Mouse (Mus musculus) embryonic fibroblast, embryonic 13.5 days (primary cell): ENCODE data around the gene Dnajc5. TPM values are rescaled to one million over a fixed set of nuclear protein-coding genes. Genes with fewer than 3 reads are reported as not detected.

Source experiments
- H3K27ac ChIP-seq: 2 replicates; pipeline ENCODE4 v1.5.1; 2012; ENCODE audit warnings: low read length, control low read depth, inconsistent platforms; ENCODE audit not compliant: insufficient read depth
- H3K4me1 ChIP-seq: 2 replicates; pipeline ENCODE4 v1.6.1; 2011; ENCODE audit warnings: low read length; ENCODE audit not compliant: control insufficient read depth, insufficient read depth
- H3K4me3 ChIP-seq: 2 replicates; pipeline ENCODE4 v1.5.1; 2011; ENCODE audit warnings: mild to moderate bottlenecking, control low read depth, low read length; ENCODE audit not compliant: insufficient read depth
- CTCF ChIP-seq: IDR thresholded peaks from 2 replicates; pipeline ENCODE4 v1.5.1; 2011; ENCODE audit warnings: mild to moderate bottlenecking, control low read depth, low read length, moderate library complexity, borderline replicate concordance; ENCODE audit not compliant: insufficient read depth
- POLR2A ChIP-seq: IDR thresholded peaks from 2 replicates; pipeline ENCODE4 v1.6.1; 2011; ENCODE audit warnings: low read depth, mild to moderate bottlenecking, control low read depth, low read length, moderate library complexity
- polyA plus RNA-seq: library from polyadenylated mRNA; stranded (reverse); fragments of >200 nt; gene quantifications from 2 replicates; pipeline ENCODE4 v1.2.4, GENCODE M21; 2011; ENCODE audit warnings: low read depth; ENCODE audit not compliant: missing spikeins, insufficient read length

Dnajc5 gene
- polyA plus RNA-seq, 1 experiment: 97.4 TPM

GRCm38 (mm10) chr2:181570921-181571595, 50.8 kb downstream of the Dnajc5 start:
- no peaks in the 10 kb centered on the region for H3K4me1 ChIP-seq
- no peak overlapping the region for H3K27ac ChIP-seq
- TF ChIP-seq CTCF (no peak), POLR2A (no peak)
- no peak overlapping the region for H3K4me3 ChIP-seq

GRCm38 (mm10) chr2:181571941-181572670, 51.8 kb downstream of the Dnajc5 start:
- H3K4me3 ChIP-seq: no peak overlapping the region
- no peak for TF ChIP-seq POLR2A
- TF ChIP-seq CTCF: no peak
- no peaks in the 10 kb centered on the region for H3K4me1 ChIP-seq
- no peak overlapping the region for H3K27ac ChIP-seq

GRCm38 (mm10) chr2:181572921-181573920, 52.9 kb downstream of the Dnajc5 start:
- Histone ChIP-seq H3K4me3 (no peak overlapping the region), H3K27ac (no peak overlapping the region), H3K4me1 (no peaks in the 10 kb centered on the region)
- TF ChIP-seq CTCF (no peak), POLR2A (no peak)

- TF ChIP-seq POLR2A (no peak), CTCF (no peak)
- Histone ChIP-seq H3K4me3 (no peak overlapping the region), H3K4me1 (no peaks in the 10 kb centered on the region), H3K27ac (no peak overlapping the region)
These were observed 53.7 kb downstream of the Dnajc5 start for GRCm38 (mm10) chr2:181573961-181574360.

GRCm38 (mm10) chr2:181574921-181575545, 54.7 kb downstream of the Dnajc5 start:
- Histone ChIP-seq H3K4me3 (no peak overlapping the region), H3K4me1 (0 out of 2 replicates have a peak, but pooled peaks cover 1% of the 10 kb centered on the region), H3K27ac (no peak overlapping the region)
- TF ChIP-seq POLR2A (no peak), CTCF (no peak)

GRCm38 (mm10) chr2:181576613-181577012, 56.3 kb downstream of the Dnajc5 start:
- Histone ChIP-seq H3K4me1 (0 out of 2 replicates have a peak, but pooled peaks cover 5% of the 10 kb centered on the region), H3K4me3 (no peak overlapping the region), H3K27ac (no peak overlapping the region)
- TF ChIP-seq POLR2A: no peak
- TF ChIP-seq CTCF: no peak

- Histone ChIP-seq H3K27ac (no peak overlapping the region), H3K4me1 (0 out of 2 replicates have a peak, but pooled peaks cover 5% of the 10 kb centered on the region), H3K4me3 (no peak overlapping the region)
- no peak for TF ChIP-seq POLR2A
- TF ChIP-seq CTCF: no peak
These were observed 56.8 kb downstream of the Dnajc5 start for GRCm38 (mm10) chr2:181577126-181577525.

GRCm38 (mm10) chr2:181577981-181578581, 57.8 kb downstream of the Dnajc5 start:
- Histone ChIP-seq H3K4me3 (no peak overlapping the region), H3K4me1 (0 out of 2 replicates have a peak, but pooled peaks cover 5% of the 10 kb centered on the region), H3K27ac (no peak overlapping the region)
- TF ChIP-seq CTCF (no peak), POLR2A (no peak)
